Mouse (Mus musculus) lung, embryonic 16.5 days (tissue): ENCODE measurements around the gene Acp6. TPM values are rescaled to one million over a fixed set of nuclear protein-coding genes. Genes with fewer than 3 reads are reported as not detected.

Source experiments
- ATAC-seq: fragments of 200-750 bp; cut with Nextera tagmentation; 2 replicates; pipeline ENCODE4 v1.8.0; 2017; ENCODE audit warnings: low read depth, mild to moderate bottlenecking, moderate library complexity
- H3K27ac ChIP-seq: fragments of 300-500 bp; sonication (generic); 2 replicates; pipeline ENCODE4 v1.5.1; 2014; ENCODE audit warnings: mild to moderate bottlenecking, control low read depth, low read length
- H3K27me3 ChIP-seq: fragments of 300-500 bp; sonication (generic); 2 replicates; pipeline ENCODE4 v1.6.1; 2014; ENCODE audit warnings: low read depth, low read length, mixed read lengths; ENCODE audit not compliant: control insufficient read depth, insufficient read depth
- H3K36me3 ChIP-seq: fragments of 300-500 bp; sonication (generic); 2 replicates; pipeline ENCODE4 v1.6.1; 2014; ENCODE audit warnings: low read length; ENCODE audit not compliant: control insufficient read depth, insufficient read depth
- H3K4me1 ChIP-seq: fragments of 300-500 bp; sonication (generic); replicated peaks from 2 replicates; pipeline ENCODE4 v1.6.1; 2014; ENCODE audit warnings: low read length, mixed read lengths; ENCODE audit not compliant: control insufficient read depth, insufficient read depth
- H3K4me2 ChIP-seq: fragments of 300-500 bp; sonication (generic); 2 replicates; pipeline ENCODE4 v1.6.1; 2014; ENCODE audit warnings: low read depth, low read length, control low read depth
- H3K4me3 ChIP-seq: fragments of 300-500 bp; sonication (generic); 2 replicates; pipeline ENCODE4 v1.5.1; 2014; ENCODE audit warnings: mild to moderate bottlenecking, low read length, control low read depth
- H3K9ac ChIP-seq: fragments of 300-500 bp; sonication (generic); 2 replicates; pipeline ENCODE4 v1.6.1; 2014; ENCODE audit warnings: low read length, control low read depth
- H3K9me3 ChIP-seq: fragments of 300-500 bp; sonication (generic); 2 replicates; pipeline ENCODE4 v1.6.1; 2016; ENCODE audit warnings: low read length; ENCODE audit not compliant: control insufficient read depth
- WGBS: fragments of 180-500 bp; shearing (Covaris S2); extraction: QIAGEN DNeasy Blood & Tissue Kit; methylation state at CpG from one replicate; pipeline ENCODE4 v1.1.7; 2014; 5-methylcytosine and 5-hydroxymethylcytosine counted together
- polyA plus RNA-seq: library from polyadenylated mRNA; unstranded; fragments of >200 nt; fragmentation: Nextera tagmentation; extraction: Ambion mirVana; gene quantifications from 2 replicates; pipeline ENCODE4 v1.2.1, GENCODE M21; 2015

The Acp6 gene
- polyA plus RNA-seq, 1 experiment from 2014 or later: 52.3 TPM

DNA sequence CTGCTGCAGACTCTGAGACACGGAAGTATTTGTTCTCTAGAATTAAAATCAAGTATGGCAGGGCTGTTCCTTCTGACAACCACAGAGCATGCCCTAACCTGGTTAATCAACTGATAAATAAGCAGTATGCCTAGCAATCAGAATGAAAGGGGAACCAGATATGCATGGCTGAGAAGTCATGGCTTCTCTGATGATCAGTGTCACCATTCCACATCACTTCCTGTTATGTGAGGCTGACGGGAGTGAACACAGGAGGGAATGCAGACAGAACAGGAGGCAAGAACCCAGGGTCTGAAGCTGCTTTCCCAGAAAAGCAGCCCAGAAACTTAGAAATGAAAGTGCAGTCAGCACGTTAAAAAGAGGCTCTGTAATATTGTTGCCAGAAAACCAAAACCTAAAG is 47.9 kb downstream of the Acp6 start:
- no peak overlapping the region for H3K9ac ChIP-seq
- 69% methylated on average over 3 of the region's 3 CpGs for WGBS
- peaks cover 41% of the 10 kb centered on the region for H3K36me3 ChIP-seq
- H3K9me3 ChIP-seq: no peaks in the 10 kb centered on the region
- no peaks in the 10 kb centered on the region for H3K27me3 ChIP-seq
- ATAC-seq: no peak
- no peak overlapping the region for H3K4me2 ChIP-seq
- peaks cover 7% of the 10 kb centered on the region for H3K4me1 ChIP-seq
- H3K27ac ChIP-seq: no peak overlapping the region
- no peak overlapping the region for H3K4me3 ChIP-seq

DNA sequence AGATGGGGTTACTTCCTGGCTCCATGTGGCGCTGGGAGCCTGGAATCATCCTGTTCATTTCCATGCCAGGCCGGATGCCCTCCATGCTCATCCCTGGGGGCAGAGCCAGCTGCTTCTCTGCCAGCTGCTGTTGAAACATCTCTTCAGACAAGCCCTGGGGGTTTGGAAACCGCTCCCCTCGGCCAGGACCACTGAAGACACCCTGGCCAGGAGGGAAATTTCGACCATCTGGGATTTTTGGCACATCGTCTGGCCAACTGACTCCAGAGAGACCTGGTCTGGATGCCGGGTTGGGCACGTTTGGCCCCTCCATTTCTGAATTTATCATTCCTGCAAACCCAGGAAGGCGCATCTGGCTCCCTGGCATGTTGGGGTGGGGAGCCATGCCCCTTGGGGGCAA is 50.8 kb downstream of the Acp6 start:
- Histone ChIP-seq H3K4me2 (no peak overlapping the region), H3K4me3 (no peak overlapping the region), H3K36me3 (peaks cover 52% of the 10 kb centered on the region), H3K9ac (no peak overlapping the region), H3K27me3 (no peaks in the 10 kb centered on the region), H3K4me1 (peaks cover 7% of the 10 kb centered on the region), H3K27ac (no peak overlapping the region), H3K9me3 (no peaks in the 10 kb centered on the region)
- 79% methylated on average over 9 of the region's 9 CpGs for WGBS
- ATAC-seq: no peak

DNA sequence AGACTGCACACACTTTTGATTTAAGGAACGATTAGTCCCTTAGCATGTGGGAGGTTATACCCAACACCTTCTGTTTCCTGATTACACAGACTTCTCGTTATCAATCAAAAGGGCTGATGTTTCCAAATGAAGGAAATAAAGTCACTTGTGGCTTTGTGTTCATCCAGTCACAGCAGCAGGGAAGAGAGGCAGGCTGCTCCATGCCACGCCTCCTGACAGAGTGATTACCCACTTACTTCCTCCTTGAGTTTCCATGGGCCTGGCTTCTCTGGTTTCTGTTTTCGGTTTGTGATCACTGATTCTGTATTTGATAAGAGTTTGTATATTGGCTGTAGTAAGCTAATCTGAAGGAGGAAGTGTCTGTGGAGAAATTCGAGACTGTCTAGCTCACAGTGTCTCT is 52.6 kb downstream of the Acp6 start:
- H3K4me3 ChIP-seq: no peak overlapping the region
- no peaks in the 10 kb centered on the region for H3K9me3 ChIP-seq
- ATAC-seq: no peak
- 75% methylated on average over 5 of the region's 5 CpGs for WGBS
- H3K27me3 ChIP-seq: no peaks in the 10 kb centered on the region
- peaks cover 48% of the 10 kb centered on the region for H3K36me3 ChIP-seq
- H3K4me2 ChIP-seq: no peak overlapping the region
- peaks cover 7% of the 10 kb centered on the region for H3K4me1 ChIP-seq
- no peak overlapping the region for H3K9ac ChIP-seq
- H3K27ac ChIP-seq: no peak overlapping the region

DNA sequence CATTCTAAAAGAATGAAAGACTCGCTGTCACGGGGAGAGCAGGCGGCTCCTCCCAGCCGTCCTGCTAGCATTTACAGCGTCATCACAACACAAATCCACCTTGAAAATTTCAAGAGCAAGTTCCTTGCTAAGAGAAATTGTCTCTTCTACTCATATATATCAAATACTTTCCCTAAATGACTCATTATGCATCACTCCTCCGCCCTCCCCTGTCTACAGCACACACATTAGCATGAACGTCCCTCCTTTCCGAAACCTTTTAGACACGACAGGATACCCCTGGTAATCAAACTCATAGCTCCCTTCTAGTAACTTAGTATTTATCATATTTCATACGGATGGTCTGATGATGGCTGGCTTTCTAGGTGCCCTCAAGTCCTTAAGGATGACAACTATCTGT is 55.3 kb downstream of the Acp6 start:
- H3K9me3 ChIP-seq: no peaks in the 10 kb centered on the region
- no peak overlapping the region for H3K4me2 ChIP-seq
- peaks cover 38% of the 10 kb centered on the region for H3K36me3 ChIP-seq
- WGBS: 82% methylated on average over 10 of the region's 10 CpGs
- H3K9ac ChIP-seq: no peak overlapping the region
- H3K4me1 ChIP-seq: peaks cover 7% of the 10 kb centered on the region
- H3K4me3 ChIP-seq: no peak overlapping the region
- H3K27ac ChIP-seq: no peak overlapping the region
- no peaks in the 10 kb centered on the region for H3K27me3 ChIP-seq
- ATAC-seq: no peak

- Histone ChIP-seq H3K27me3 (no peaks in the 10 kb centered on the region), H3K4me1 (peaks cover 1% of the 10 kb centered on the region), H3K9me3 (no peaks in the 10 kb centered on the region), H3K4me3 (no peak overlapping the region), H3K36me3 (peaks cover 41% of the 10 kb centered on the region), H3K4me2 (no peak overlapping the region), H3K27ac (no peak overlapping the region), H3K9ac (no peak overlapping the region)
- no peak for ATAC-seq
- WGBS: 36% methylated on average over 1 of the region's 1 CpGs
Observed at GRCm38 (mm10) chr3:97214439-97214838, 55.9 kb downstream of the Acp6 start.

DNA sequence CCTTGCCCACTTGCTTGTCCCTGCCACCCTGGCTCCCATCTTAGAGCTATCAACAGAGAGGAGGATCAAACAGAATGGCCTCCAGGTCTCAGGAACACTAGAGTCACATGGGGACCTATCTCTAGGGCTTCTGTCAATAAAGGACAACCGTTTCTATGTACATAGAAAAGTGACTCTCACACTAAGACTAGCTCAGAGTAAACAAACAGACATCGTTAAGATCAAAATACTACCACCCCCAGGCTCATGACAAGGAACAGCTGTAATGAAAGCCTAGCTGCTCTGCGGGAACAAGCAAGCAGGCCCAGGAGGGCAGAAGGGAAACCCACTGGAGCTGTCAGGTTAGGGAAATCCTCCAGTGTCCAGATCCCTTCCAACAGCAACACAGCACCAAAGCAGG is 56.9 kb downstream of the Acp6 start:
- WGBS: 28% methylated on average over 3 of the region's 3 CpGs
- no peak overlapping the region for H3K4me2 ChIP-seq
- peak; percentile 23; the same call in 1 of the 2 replicates for ATAC-seq
- H3K4me1 ChIP-seq: no peaks in the 10 kb centered on the region; the same call in 1 of the 2 replicates
- H3K9me3 ChIP-seq: no peaks in the 10 kb centered on the region
- no peaks in the 10 kb centered on the region for H3K27me3 ChIP-seq
- no peak overlapping the region for H3K4me3 ChIP-seq
- no peak overlapping the region for H3K9ac ChIP-seq
- peaks cover 40% of the 10 kb centered on the region for H3K36me3 ChIP-seq
- no peak overlapping the region for H3K27ac ChIP-seq

- Histone ChIP-seq H3K36me3 (peaks cover 25% of the 10 kb centered on the region), H3K4me1 (peaks cover 17% of the 10 kb centered on the region), H3K27me3 (no peaks in the 10 kb centered on the region), H3K9ac (no peak overlapping the region), H3K4me3 (no peak overlapping the region), H3K4me2 (no peak overlapping the region), H3K9me3 (no peaks in the 10 kb centered on the region), H3K27ac (no peak overlapping the region)
- no peak for ATAC-seq
- WGBS: 79% methylated on average over 9 of the region's 9 CpGs
Observed at GRCm38 (mm10) chr3:97223261-97223660, 64.7 kb downstream of the Acp6 start.

DNA sequence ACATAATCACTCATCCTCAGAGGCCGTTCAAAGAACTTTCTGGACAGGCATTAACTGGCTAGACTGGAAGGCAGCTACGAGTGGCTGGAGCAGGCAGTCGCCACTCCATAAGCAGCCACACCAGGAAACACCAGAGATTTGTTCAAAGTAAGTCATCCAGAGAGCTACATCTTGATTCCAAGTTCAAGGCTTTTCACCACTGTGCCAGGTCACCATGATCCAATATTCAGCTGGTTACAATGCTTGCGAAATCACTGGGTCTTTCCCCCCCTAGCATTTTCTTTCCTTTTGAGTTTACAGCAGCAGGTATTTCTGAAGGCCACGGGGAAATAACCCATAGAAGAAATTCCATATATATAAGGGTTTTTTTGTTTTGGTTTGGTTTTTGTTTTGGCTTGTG is 66.7 kb downstream of the Acp6 start:
- WGBS: 58% methylated on average over 5 of the region's 5 CpGs
- no peak for ATAC-seq
- Histone ChIP-seq H3K4me2 (0 out of 2 replicates have a peak overlapping the region, but pooled peaks have one; percentile 2), H3K4me1 (peaks cover 24% of the 10 kb centered on the region), H3K9me3 (no peaks in the 10 kb centered on the region), H3K27ac (peak overlapping the region; percentile 5; the same call in 1 of the 2 replicates), H3K9ac (no peak overlapping the region), H3K27me3 (no peaks in the 10 kb centered on the region), H3K36me3 (peaks cover 10% of the 10 kb centered on the region), H3K4me3 (no peak overlapping the region)

DNA sequence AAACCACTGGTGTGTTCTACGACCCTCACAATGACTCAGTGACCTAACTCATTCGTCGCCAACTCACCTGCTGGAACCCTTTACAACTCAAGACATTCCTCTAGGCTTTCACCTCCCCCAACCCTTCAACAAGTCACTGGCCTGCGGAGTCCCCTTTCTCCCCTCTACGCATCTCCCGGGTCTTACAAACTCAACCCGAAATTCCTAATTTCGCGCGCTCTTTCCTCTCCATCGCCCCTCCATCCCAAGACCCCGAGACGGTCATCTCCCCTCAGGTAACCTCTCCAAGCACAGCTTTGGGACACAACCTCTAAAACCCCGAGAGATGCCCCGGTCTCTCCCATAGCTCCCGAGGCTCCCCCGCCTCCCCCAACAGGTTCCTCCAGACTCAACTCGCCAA is 68.1 kb downstream of the Acp6 start:
- H3K9me3 ChIP-seq: no peaks in the 10 kb centered on the region
- peaks cover 3% of the 10 kb centered on the region; the same call in 1 of the 2 replicates for H3K36me3 ChIP-seq
- no peaks in the 10 kb centered on the region for H3K27me3 ChIP-seq
- ATAC-seq: no peak; the same call in 1 of the 2 replicates
- peak overlapping the region; percentile 78 for H3K27ac ChIP-seq
- H3K4me2 ChIP-seq: peak overlapping the region; percentile 65
- H3K9ac ChIP-seq: peak overlapping the region; percentile 83
- under 1% methylated on average over 18 of the region's 18 CpGs for WGBS
- H3K4me1 ChIP-seq: peaks cover 25% of the 10 kb centered on the region
- H3K4me3 ChIP-seq: peak overlapping the region; percentile 71
